Mouse (Mus musculus) liver, postnatal 0 days (tissue): Measurements from ENCODE around the gene Spon1.

Experiments used
- CTCF ChIP-seq: sonication (generic); IDR thresholded peaks from 2 replicates; pipeline ENCODE4 v1.5.1; 2016; ENCODE audit warnings: antibody characterized with exemption, low read depth
- EP300 ChIP-seq: IDR thresholded peaks from 2 replicates; pipeline ENCODE4 v1.6.1; 2016; ENCODE audit warnings: antibody characterized with exemption, low read depth, mild to moderate bottlenecking

- TF ChIP-seq CTCF (no peak), EP300 (no peak)
Measured at GRCm38 (mm10) chr7:113910856-113911255, 145.1 kb downstream of the Spon1 start.
